Mouse (Mus musculus) cortical plate, adult 2 months (tissue): ENCODE measurements around the gene Basp1.

Experiments
- CTCF ChIP-seq: fragments of 200-500 bp; IDR thresholded peaks from 2 replicates; pipeline ENCODE4 v1.5.1; 2011; ENCODE audit warnings: mild to moderate bottlenecking, control low read depth, low read length; ENCODE audit not compliant: insufficient read depth; ENCODE audit errors: extremely low read depth
- POLR2A ChIP-seq: fragments of 200-500 bp; IDR thresholded peaks from 2 replicates; pipeline ENCODE4 v1.6.1; 2011; ENCODE audit warnings: mild to moderate bottlenecking, low read length, control low read depth; ENCODE audit not compliant: insufficient read depth; ENCODE audit errors: extremely low read depth

GRCm38 (mm10) chr15:25322601-25323000 is 91.0 kb downstream of the Basp1 start:
- TF ChIP-seq CTCF: no peak
- no peak for TF ChIP-seq POLR2A
